Mouse (Mus musculus) lung, postnatal 0 days (tissue): ENCODE results near the gene Itga9.

Experiments used
- CTCF ChIP-seq: IDR thresholded peaks from 2 replicates; pipeline ENCODE4 v1.5.1; 2016; ENCODE audit warnings: antibody characterized with exemption, mild to moderate bottlenecking
- EP300 ChIP-seq: IDR thresholded peaks from 2 replicates; pipeline ENCODE4 v1.6.1; 2016; ENCODE audit warnings: antibody characterized with exemption, mild to moderate bottlenecking, control low read depth

GRCm38 (mm10) chr9:118728987-118729386, 122.5 kb downstream of the Itga9 start:
- TF ChIP-seq CTCF (no peak), EP300 (no peak)
